Mouse (Mus musculus): Measurements from ENCODE around the gene Ddx47.

Ddx47 gene

DNA sequence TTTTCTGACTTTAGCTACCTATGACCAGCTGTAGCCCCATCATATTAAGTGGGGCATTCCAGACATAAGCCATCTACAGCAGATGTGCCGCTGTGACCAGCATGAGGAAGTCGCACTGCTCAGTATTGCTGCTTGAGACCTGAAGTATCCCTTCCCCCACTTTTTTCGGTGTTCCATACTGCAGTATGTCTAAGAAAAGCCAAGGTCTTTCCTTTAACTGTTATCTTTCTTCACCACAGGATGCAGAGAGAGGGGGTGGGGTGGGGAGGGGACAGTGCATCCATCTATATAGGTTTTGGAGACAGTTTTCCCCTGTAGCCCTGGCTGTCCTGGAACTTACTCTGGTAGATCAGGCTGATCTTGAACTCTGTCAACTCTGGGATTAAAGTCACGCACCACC, 5.0 kb upstream of the Ddx47 start:
- no peak for DNase-seq (ENCODE audit: low spot score)

GRCm38 (mm10) chr6:135011734-135012116, 313 bp downstream of the Ddx47 start:
- no peak for DNase-seq (ENCODE audit: low spot score)

DNA sequence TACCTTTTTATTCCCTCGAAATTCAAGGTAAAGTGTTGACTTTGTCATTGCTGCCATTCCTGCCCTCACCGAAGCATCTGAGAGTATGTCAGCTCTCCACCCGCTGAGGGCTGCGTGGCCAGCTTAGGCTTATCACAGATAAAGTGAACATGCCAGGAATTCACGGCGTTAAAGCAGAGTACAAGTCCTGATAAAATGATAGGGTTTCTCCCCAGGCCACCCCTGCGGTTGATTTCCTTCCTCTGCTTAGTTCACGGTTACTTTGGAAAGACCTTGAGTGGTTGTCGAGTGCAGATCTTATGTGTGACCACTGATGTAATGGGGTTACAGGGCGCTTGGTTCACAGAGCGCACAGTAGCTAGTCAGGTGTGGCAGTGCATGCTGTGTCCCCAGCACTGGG, 5.8 kb downstream of the Ddx47 start:
- no peak for DNase-seq (ENCODE audit: low spot score)

GRCm38 (mm10) chr6:135019564-135019963, 8.2 kb downstream of the Ddx47 start:
- no peak for DNase-seq (ENCODE audit: low spot score)

- no peak for DNase-seq (ENCODE audit: low spot score)
These were observed 10.2 kb downstream of the Ddx47 start for GRCm38 (mm10) chr6:135021633-135022032.

DNA sequence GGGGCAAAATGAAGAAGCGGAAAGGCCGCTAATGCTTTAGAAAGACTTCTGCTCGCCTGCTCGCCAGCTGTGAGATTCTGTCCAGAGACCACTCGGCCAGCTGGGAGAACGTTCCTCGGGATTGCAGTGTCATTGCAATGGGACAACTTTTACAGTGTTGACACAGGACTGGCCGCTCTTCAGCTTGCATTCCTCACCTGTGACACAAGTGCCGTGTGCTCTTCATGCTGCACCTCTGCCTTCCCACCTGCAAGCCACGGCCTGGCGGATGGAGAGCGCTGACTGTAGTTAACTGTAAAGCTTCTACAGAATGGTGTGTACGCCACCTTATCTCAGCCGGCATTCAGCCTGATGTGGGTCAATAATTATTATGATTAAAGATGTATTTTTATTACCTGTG, 12.0 kb downstream of the Ddx47 start:
- no peak for DNase-seq (ENCODE audit: low spot score)

- DNase-seq (ENCODE audit: low spot score): no peak
These were observed 13.5 kb downstream of the Ddx47 start for GRCm38 (mm10) chr6:135024781-135025420.

GRCm38 (mm10) chr6:135026232-135026631, 14.8 kb downstream of the Ddx47 start:
- no peak for DNase-seq (ENCODE audit: low spot score)

GRCm38 (mm10) chr6:135026755-135027154, 15.3 kb downstream of the Ddx47 start:
- DNase-seq (ENCODE audit: low spot score): no peak

DNA sequence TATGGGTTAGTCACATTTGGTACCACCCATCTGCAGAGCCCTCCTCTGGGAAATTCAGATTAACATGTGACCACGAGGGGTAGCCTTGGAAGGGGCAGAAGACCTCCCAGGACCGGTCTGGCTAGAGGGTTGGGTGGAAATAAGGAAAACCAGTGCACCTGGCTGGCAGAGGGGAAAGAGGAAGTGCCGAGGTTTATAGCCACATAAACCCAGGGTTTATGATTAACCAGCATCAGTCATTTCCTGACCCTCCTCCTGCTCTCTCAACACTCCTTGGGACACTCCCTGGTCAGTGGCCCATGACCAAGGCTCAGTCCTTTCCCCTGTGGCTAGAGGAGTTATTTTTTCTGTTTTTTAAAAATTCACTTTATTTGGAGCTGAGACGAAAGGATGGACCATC, 17.8 kb downstream of the Ddx47 start:
- peak; percentile 49 for DNase-seq (ENCODE audit: low spot score)

- DNase-seq (ENCODE audit: low spot score): no peak
These were observed 27.3 kb downstream of the Ddx47 start for GRCm38 (mm10) chr6:135038674-135039073.

DNA sequence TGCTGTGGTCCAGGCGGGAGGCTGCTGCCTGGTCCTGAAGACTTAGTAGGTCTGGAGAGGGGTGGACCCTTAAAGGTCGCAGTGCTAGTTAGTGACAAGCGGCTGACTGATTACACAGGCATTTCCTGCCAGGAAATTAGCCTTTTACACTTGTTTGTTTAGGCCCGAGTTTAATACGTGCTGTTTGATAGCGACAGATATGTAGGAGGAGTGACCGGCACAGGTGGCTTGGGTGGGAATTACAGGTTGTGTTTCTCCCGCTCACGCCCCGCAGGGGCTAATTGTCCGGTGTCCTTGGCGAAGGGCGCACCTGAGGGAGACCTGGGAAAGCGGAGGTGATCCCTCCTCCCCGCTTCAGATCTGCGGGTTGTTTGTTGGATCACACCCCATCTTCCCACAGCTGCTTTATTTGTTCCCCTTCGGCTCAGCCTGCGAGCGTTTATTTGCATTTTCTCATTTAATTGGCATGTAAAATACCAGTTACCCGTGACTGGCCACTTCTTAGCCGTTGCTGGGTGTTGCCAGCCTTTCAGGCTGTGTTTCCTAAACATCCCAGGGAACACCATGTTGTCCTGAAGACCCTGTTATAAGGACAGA, 29.0 kb downstream of the Ddx47 start:
- no peak for DNase-seq (ENCODE audit: low spot score)

- no peak for DNase-seq (ENCODE audit: low spot score)
These were observed 30.5 kb downstream of the Ddx47 start for GRCm38 (mm10) chr6:135041930-135042329.

DNA sequence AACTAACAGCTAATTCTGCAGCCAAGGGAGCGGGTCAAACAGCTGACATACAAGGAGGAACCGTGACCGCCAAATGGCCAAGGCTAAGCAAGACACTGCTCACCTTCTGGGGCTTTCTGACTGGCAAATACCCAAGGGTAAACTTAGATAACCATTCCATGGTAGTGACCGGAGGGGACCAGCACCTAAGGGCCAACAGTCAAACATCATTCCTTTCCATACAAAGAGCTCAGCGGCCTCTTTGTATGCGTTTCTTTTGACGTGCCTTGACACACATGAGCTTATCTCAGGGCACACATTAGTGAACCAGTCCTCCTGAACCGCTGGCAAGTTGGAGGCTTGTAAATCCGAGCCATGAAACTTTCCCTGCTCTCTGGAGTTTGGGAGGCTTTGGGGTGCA, 35.9 kb downstream of the Ddx47 start:
- DNase-seq (ENCODE audit: low spot score): no peak

DNA sequence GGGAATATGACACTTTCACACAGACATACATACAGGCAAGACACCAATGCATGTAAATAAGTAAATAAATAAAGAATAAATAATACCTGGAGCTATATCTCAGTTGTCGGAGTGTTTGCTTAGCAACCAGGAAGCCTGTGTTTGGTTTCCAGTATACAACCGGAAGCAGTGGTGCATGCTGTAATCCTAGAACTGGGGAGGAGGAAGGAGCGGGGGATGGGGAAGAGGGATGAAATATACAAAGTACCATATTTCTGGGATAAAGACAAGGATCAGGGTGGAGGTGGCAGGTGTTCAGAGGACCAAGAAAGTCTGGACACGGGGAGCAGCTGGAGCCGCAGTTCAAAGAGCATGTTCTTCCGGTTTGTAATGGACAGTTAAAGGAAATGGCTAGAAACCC, 37.1 kb downstream of the Ddx47 start:
- no peak for DNase-seq (ENCODE audit: low spot score)

GRCm38 (mm10) chr6:135048956-135049355, 37.5 kb downstream of the Ddx47 start:
- no peak for DNase-seq (ENCODE audit: low spot score)

GRCm38 (mm10) chr6:135053789-135054188, 42.4 kb downstream of the Ddx47 start:
- DNase-seq (ENCODE audit: low spot score): no peak

DNA sequence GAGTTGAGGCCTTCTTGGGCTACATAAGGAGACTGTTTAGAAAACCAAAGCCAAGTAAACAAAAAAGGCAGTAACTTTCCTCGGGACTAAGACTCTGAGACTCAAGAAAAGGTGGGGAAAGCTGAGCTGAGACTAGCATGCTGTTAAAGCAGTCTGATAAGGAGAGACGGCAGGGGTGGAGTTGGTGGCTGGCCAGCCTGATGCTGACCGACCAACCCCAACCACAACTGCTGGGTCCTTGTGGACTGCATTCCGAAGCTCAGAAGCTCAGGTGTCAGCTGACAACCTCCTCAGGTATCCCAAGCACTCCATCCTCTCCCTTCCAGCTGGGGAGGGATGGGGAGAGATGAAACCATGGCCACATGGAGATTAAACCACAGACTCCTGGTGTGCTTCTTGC, 44.5 kb downstream of the Ddx47 start:
- no peak for DNase-seq (ENCODE audit: low spot score)

DNA sequence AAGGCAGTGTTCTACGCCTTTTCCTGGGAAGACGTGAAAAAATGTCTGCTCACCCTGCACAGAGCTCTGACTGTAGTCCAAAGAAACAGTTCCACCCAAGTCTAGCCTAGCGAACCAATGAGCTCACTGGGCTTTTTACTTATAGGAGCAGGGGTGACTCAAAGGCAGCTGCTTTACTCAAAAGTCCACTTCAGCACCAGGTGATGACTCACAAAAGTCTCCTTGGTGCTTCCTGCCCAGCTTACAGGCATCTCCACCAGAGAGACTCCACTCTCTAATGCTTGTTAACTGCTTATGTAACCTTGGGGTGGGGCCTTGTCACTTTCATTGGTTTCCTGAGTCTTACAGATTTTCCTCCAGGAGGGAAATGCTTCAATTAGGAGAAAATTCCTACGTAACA, 49.3 kb downstream of the Ddx47 start:
- DNase-seq (ENCODE audit: low spot score): no peak

DNA sequence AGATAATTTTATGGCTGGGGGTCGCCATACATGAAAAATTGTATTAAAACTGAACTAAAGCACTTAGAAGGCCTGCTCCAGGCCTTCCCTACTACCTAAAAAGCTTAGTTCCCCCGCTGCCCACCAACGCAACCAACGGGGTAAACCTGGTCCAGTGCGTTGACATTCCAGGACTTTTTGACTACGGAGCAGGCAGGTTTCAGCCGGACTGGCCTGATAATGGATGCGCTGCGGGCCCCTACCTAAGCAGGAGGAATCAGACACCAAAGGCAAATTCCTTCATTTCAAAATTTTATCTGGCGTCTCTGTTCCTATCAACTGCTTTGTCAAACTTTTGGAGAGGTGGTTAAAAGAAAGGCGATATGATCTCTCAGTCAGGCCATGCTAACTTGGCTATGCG, 53.2 kb downstream of the Ddx47 start:
- DNase-seq (ENCODE audit: low spot score): no peak

DNA sequence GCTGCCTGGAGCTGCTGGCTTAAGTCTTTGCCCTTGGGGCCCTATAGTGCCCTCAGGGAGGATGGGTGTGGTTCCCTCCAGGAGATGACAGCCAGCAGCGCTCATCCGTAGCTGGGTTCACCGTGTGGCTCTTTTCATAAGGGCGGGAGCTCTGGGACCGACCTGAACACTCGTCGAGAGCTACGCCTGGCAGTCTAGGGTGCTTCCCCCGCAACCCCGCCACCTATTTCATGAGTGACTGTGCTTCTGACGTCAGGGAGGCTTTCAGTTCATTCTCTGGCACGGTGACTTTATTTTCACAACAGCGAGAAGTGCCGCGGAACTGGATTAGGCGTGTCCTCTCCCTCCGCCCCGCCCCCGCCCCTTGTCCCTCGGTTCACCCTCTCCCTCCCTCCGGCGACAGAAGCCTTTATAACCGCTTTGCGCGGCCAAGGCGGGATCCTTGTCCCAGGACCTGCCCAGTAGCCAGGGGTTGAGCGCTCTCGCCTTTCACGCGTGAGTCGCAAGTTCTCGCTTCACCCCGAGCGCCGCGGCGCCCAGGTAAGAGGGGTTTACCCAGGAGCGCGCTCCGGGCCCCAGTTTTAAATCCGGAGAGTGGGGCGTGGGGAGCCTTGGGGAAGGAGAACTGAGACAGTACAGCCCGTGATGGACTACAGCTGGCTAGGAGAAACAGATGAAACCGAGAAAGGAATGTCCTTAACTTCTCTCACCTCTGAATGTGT, 54.0 kb downstream of the Ddx47 start, which contains the start of gene Gprc5a:
Gene Gprc5a, plus strand, starts transcription at position 416 of the 722 bp plus-strand sequence.
- DNase-seq (ENCODE audit: low spot score): peak; percentile 78

- no peak for DNase-seq (ENCODE audit: low spot score)
These were observed 55.5 kb downstream of the Ddx47 start for GRCm38 (mm10) chr6:135066795-135067445.

- no peak for DNase-seq (ENCODE audit: low spot score)
These were observed 56.8 kb downstream of the Ddx47 start for GRCm38 (mm10) chr6:135068221-135068620.
